8 mouse cellular contexts compared by ENCODE assay signal in genomic region chr3:145964473-145964872, GRCm38 (mm10). TPM values are rescaled to one million over a fixed set of nuclear protein-coding genes. Genes with fewer than 3 reads are reported as not detected.
DNase-seq lines count a peak whose midpoint lies in the region; ATAC-seq and TF ChIP-seq lines count a peak whose summit lies in the region.

No protein-coding gene starts in this region.

- H3K27me3 ChIP-seq in MEL (ENCODE audit: control insufficient read depth in 1 of 2, insufficient read depth in 2 of 2, low read length in 2 of 2), result no peaks in the 10 kb centered on the region
- peaks cover 19% of the 10 kb centered on the region for H3K27me3 ChIP-seq in forebrain, embryonic 11.5 days (ENCODE audit: control insufficient read depth, insufficient read depth, low read length)
- peaks cover 25% of the 10 kb centered on the region for H3K27me3 ChIP-seq in hindbrain, embryonic 15.5 days
- H3K27me3 ChIP-seq in liver, embryonic 12.5 days (replicated peaks), result peaks cover 29% of the 10 kb centered on the region

- H3K27ac ChIP-seq in MEL (ENCODE audit: control insufficient read depth, low read depth, low read length), result no peak overlapping the region
- no peak overlapping the region for H3K27ac ChIP-seq in forebrain, embryonic 11.5 days (ENCODE audit: low read depth, low read length)
- H3K27ac ChIP-seq in hindbrain, embryonic 15.5 days (replicated peaks), result no peak overlapping the region
- peak overlapping the region; percentile 53 for H3K27ac ChIP-seq in liver, embryonic 12.5 days

- ATAC-seq in forebrain, embryonic 11.5 days (replicated peaks; ENCODE audit: low FRiP score), result peak; percentile 45; the same call in 1 of the 2 replicates
- no peak for ATAC-seq in hindbrain, embryonic 15.5 days (ENCODE audit: low FRiP score, low read depth)
- ATAC-seq in liver, embryonic 12.5 days, result peak; percentile 73

- TF ChIP-seq EP300 in MEL (IDR thresholded peaks at IDR 0.05; ENCODE audit: low read depth in 1 of 2, low read length in 2 of 2), result peak; percentile 67 to 72

- 8% methylated on average over 10 of the region's 10 CpGs for WGBS in forebrain, embryonic 11.5 days
- 16% methylated on average over 10 of the region's 10 CpGs for WGBS in hindbrain, embryonic 15.5 days
- 10% methylated on average over 10 of the region's 10 CpGs for WGBS in liver, embryonic 12.5 days (ENCODE audit: insufficient replicate concordance)

- peak overlapping the region; percentile 43; the same call in 1 of the 2 replicates for H3K4me2 ChIP-seq in forebrain, embryonic 11.5 days (ENCODE audit: low read depth, low read length, severe bottlenecking)
- H3K4me2 ChIP-seq in hindbrain, embryonic 15.5 days, result peak overlapping the region; percentile 35
- H3K4me2 ChIP-seq in liver, embryonic 12.5 days, result peak overlapping the region; percentile 46

- no peak for TF ChIP-seq CTCF in MEL (IDR thresholded peaks at IDR 0.05 in 2 of 3, conservative IDR thresholded peaks at IDR 0.05 in 1 of 3; ENCODE audit: control insufficient read depth in 1 of 3, insufficient read depth in 1 of 3, low read depth in 2 of 3, low read length in 3 of 3, poor library complexity in 1 of 3, severe bottlenecking in 1 of 3)

- DNase-seq in MEL (ENCODE audit: low read depth, low spot score), result peak; percentile 61
- DNase-seq in forebrain, embryonic 11.5 days (ENCODE audit: low spot score), result peak; percentile 63
- DNase-seq in neural tube, embryonic 10.5 days (ENCODE audit: extremely low spot score, low spot score), result peak; percentile 47
- DNase-seq in right cerebral cortex, adult 18-20 months, result no peak
- DNase-seq in thymus, postnatal 36 days, result no peak
- DNase-seq in layer of hippocampus, adult 9-10 months (ENCODE audit: low spot score), result no peak

- peaks cover 0 to 11% of the 10 kb centered on the region in 2 experiments; a peak in 3 of 4 replicates for H3K4me1 ChIP-seq in MEL (ENCODE audit: control insufficient read depth in 1 of 2, insufficient read depth in 2 of 2, low read length in 2 of 2)
- H3K4me1 ChIP-seq in forebrain, embryonic 11.5 days (replicated peaks; ENCODE audit: control insufficient read depth, insufficient read depth, low read length), result peaks cover 4% of the 10 kb centered on the region; the same call in 1 of the 2 replicates
- H3K4me1 ChIP-seq in hindbrain, embryonic 15.5 days (replicated peaks), result peaks cover 18% of the 10 kb centered on the region
- peaks cover 23% of the 10 kb centered on the region for H3K4me1 ChIP-seq in liver, embryonic 12.5 days

- peaks cover 0 to 5% of the 10 kb centered on the region in 2 experiments; a peak in 2 of 4 replicates for H3K36me3 ChIP-seq in MEL (ENCODE audit: control insufficient read depth in 1 of 2, insufficient read depth in 2 of 2, low read length in 2 of 2)
- no peaks in the 10 kb centered on the region for H3K36me3 ChIP-seq in forebrain, embryonic 11.5 days (ENCODE audit: control insufficient read depth, insufficient read depth, low read length)
- no peaks in the 10 kb centered on the region for H3K36me3 ChIP-seq in hindbrain, embryonic 15.5 days
- H3K36me3 ChIP-seq in liver, embryonic 12.5 days, result no peaks in the 10 kb centered on the region

- no peak for TF ChIP-seq RAD21 in MEL (IDR thresholded peaks at IDR 0.05; ENCODE audit: low read depth, low read length)

- H3K4me3 ChIP-seq in MEL (ENCODE audit: control insufficient read depth in 1 of 2, insufficient read depth in 1 of 2, low read depth in 2 of 2, low read length in 2 of 2), result peak overlapping the region; percentile 31 to 39; a peak in 3 of 4 replicates
- no peak overlapping the region for H3K4me3 ChIP-seq in forebrain, embryonic 11.5 days (ENCODE audit: low read depth, low read length)
- no peak overlapping the region for H3K4me3 ChIP-seq in hindbrain, embryonic 15.5 days
- H3K4me3 ChIP-seq in liver, embryonic 12.5 days, result peak overlapping the region; percentile 11; the same call in 1 of the 2 replicates

- no peak for TF ChIP-seq POLR2A in MEL (IDR thresholded peaks at IDR 0.05; ENCODE audit: control insufficient read depth in 1 of 2, insufficient read depth in 1 of 2, low read depth in 1 of 2, low read length in 2 of 2, poor library complexity in 1 of 2)

- no peak overlapping the region for H3K9ac ChIP-seq in MEL (ENCODE audit: control insufficient read depth, low read depth, low read length, poor library complexity, severe bottlenecking)
- H3K9ac ChIP-seq in forebrain, embryonic 11.5 days (ENCODE audit: low read length), result no peak overlapping the region
- H3K9ac ChIP-seq in hindbrain, embryonic 15.5 days, result no peak overlapping the region
- no peak overlapping the region for H3K9ac ChIP-seq in liver, embryonic 12.5 days

- no peaks in the 10 kb centered on the region for H3K9me3 ChIP-seq in MEL (replicated peaks; ENCODE audit: insufficient read depth, low read length)
- no peaks in the 10 kb centered on the region for H3K9me3 ChIP-seq in forebrain, embryonic 11.5 days (ENCODE audit: control insufficient read depth, low read length)
- H3K9me3 ChIP-seq in hindbrain, embryonic 15.5 days, result no peaks in the 10 kb centered on the region
- no peaks in the 10 kb centered on the region for H3K9me3 ChIP-seq in liver, embryonic 12.5 days (replicated peaks)

- no peaks in the 10 kb centered on the region for H3K79me2 ChIP-seq in MEL (ENCODE audit: control insufficient read depth, insufficient read depth, low read length, poor library complexity)

TF ChIP-seq in MEL, 35 proteins besides CTCF, POLR2A, EP300 and RAD21:
- no peak for TF ChIP-seq NELFE (IDR thresholded peaks at IDR 0.05; ENCODE audit: low read depth, low read length)
- TF ChIP-seq MEF2A (IDR thresholded peaks at IDR 0.05; ENCODE audit: extremely low read depth, insufficient replicate concordance, low read depth, low read length, poor library complexity, severe bottlenecking), result no peak
- TF ChIP-seq RCOR1 (IDR thresholded peaks at IDR 0.05; ENCODE audit: low read depth, low read length), result peak; percentile 41; the same call in 1 of the 2 replicates
- TF ChIP-seq POLR2AphosphoS2 (IDR thresholded peaks at IDR 0.05; ENCODE audit: low read length), result no peak
- TF ChIP-seq TAL1 (IDR thresholded peaks at IDR 0.05; ENCODE audit: low read length), result peak; percentile 87
- TF ChIP-seq POLR2AphosphoS5 (IDR thresholded peaks at IDR 0.05; ENCODE audit: borderline replicate concordance, low read depth, low read length), result no peak
- TF ChIP-seq SIN3A (IDR thresholded peaks at IDR 0.05; ENCODE audit: low read length), result no peak
- no peak for TF ChIP-seq MAFK (IDR thresholded peaks at IDR 0.05; ENCODE audit: borderline replicate concordance, low read depth, low read length)
- 0 out of 2 replicates have a peak, but pooled peaks have one; percentile 23 for TF ChIP-seq ZNF384 (IDR thresholded peaks at IDR 0.05; ENCODE audit: low read depth, low read length)
- TF ChIP-seq E2F4 (IDR thresholded peaks at IDR 0.05; ENCODE audit: borderline replicate concordance, low read depth, low read length), result no peak
- TF ChIP-seq USF1 (IDR thresholded peaks at IDR 0.05; ENCODE audit: low read depth, low read length), result no peak
- TF ChIP-seq ZKSCAN1 (IDR thresholded peaks at IDR 0.05; ENCODE audit: low read depth, low read length), result no peak
- no peak for TF ChIP-seq MXI1 (IDR thresholded peaks at IDR 0.05; ENCODE audit: low read depth, low read length)
- no peak for TF ChIP-seq GABPA (IDR thresholded peaks at IDR 0.05; ENCODE audit: low read depth, low read length)
- peak; percentile 90 for TF ChIP-seq TCF12 (IDR thresholded peaks at IDR 0.05; ENCODE audit: low read depth, low read length)
- peak; percentile 68 for TF ChIP-seq GATA1 (IDR thresholded peaks at IDR 0.05; ENCODE audit: low read depth, low read length)
- TF ChIP-seq ETS1 (IDR thresholded peaks at IDR 0.05; ENCODE audit: low read depth, low read length), result peak; percentile 67
- no peak for TF ChIP-seq TBP (IDR thresholded peaks at IDR 0.05; ENCODE audit: low read depth, low read length)
- no peak for TF ChIP-seq ZMIZ1 (IDR thresholded peaks at IDR 0.05; ENCODE audit: low read depth, low read length)
- TF ChIP-seq MYB (IDR thresholded peaks at IDR 0.05; ENCODE audit: low read depth, low read length), result no peak
- TF ChIP-seq MAX (IDR thresholded peaks at IDR 0.05; ENCODE audit: low read length), result no peak
- TF ChIP-seq HCFC1 (IDR thresholded peaks at IDR 0.05; ENCODE audit: low read depth, low read length), result no peak
- no peak for TF ChIP-seq SMC3 (IDR thresholded peaks at IDR 0.05; ENCODE audit: low read depth, low read length)

RNA-seq across cellular contexts. Expression of gene Syde2, which starts 23.2 kb away (rescaled TPM):
- total RNA-seq in MEL (2012; rRNA removed), result 24.1 and 25.4 TPM in 2 replicates
- polyA plus RNA-seq in MEL (2012; ENCODE audit: insufficient read depth in 1 of 2, insufficient read length in 2 of 2, low read depth in 1 of 2, low replicate concordance in 2 of 2, missing spikeins in 1 of 2), result 10 to 100 TPM in 1 of 2 experiments, not detected in 1; 12.4 TPM
- 1.6 and 2.0 TPM in 2 replicates for polyA plus RNA-seq in forebrain, embryonic 11.5 days (2014; fragmentation: Nextera tagmentation; extraction: Ambion mirVana)
- 0.34 and 0.54 TPM in 2 replicates for polyA plus RNA-seq in hindbrain, embryonic 15.5 days (2015; fragmentation: Nextera tagmentation; extraction: Ambion mirVana)
- 1.3 and 1.4 TPM in 2 replicates for polyA plus RNA-seq in liver, embryonic 12.5 days (2016; fragmentation: Nextera tagmentation; extraction: Ambion mirVana)

RNA-seq across cellular contexts. Expression of gene 2410004B18Rik, which starts 26.7 kb away (rescaled TPM):
- 32.1 and 32.3 TPM in 2 replicates for total RNA-seq in MEL (2012; rRNA removed)
- polyA plus RNA-seq in MEL (2012; ENCODE audit: insufficient read depth in 1 of 2, insufficient read length in 2 of 2, low read depth in 1 of 2, low replicate concordance in 2 of 2, missing spikeins in 1 of 2), result 10 to 100 TPM in 1 of 2 experiments, not detected in 1; 42.3 TPM
- polyA plus RNA-seq in forebrain, embryonic 11.5 days (2014; fragmentation: Nextera tagmentation; extraction: Ambion mirVana), result 57.6 and 59.5 TPM in 2 replicates
- 81.0 and 84.4 TPM in 2 replicates for polyA plus RNA-seq in hindbrain, embryonic 15.5 days (2015; fragmentation: Nextera tagmentation; extraction: Ambion mirVana)
- polyA plus RNA-seq in liver, embryonic 12.5 days (2016; fragmentation: Nextera tagmentation; extraction: Ambion mirVana), result 25.6 and 27.4 TPM in 2 replicates

RNA-seq across cellular contexts. Expression of gene Bcl10, which starts 41.9 kb away (rescaled TPM):
- 25.0 and 28.0 TPM in 2 replicates for total RNA-seq in MEL (2012; rRNA removed)
- polyA plus RNA-seq in MEL (2012; ENCODE audit: insufficient read depth in 1 of 2, insufficient read length in 2 of 2, low read depth in 1 of 2, low replicate concordance in 2 of 2, missing spikeins in 1 of 2), result 10 to 100 TPM in 1 of 2 experiments, not detected in 1; 30.4 TPM
- polyA plus RNA-seq in forebrain, embryonic 11.5 days (2014; fragmentation: Nextera tagmentation; extraction: Ambion mirVana), result 52.0 and 55.4 TPM in 2 replicates
- 32.3 and 34.8 TPM in 2 replicates for polyA plus RNA-seq in hindbrain, embryonic 15.5 days (2015; fragmentation: Nextera tagmentation; extraction: Ambion mirVana)
- 25.0 and 26.0 TPM in 2 replicates for polyA plus RNA-seq in liver, embryonic 12.5 days (2016; fragmentation: Nextera tagmentation; extraction: Ambion mirVana)

Comparison
In these comparisons a context has a peak if more than half of its experiments do, and no peak if none do; other contexts are left out.
1. DNase-seq: peak in MEL (single experiment), forebrain, embryonic 11.5 days (single experiment) and neural tube, embryonic 10.5 days (single experiment); none in right cerebral cortex, adult 18-20 months (single experiment), thymus, postnatal 36 days (0 of 2) and layer of hippocampus, adult 9-10 months (single experiment).
2. H3K4me3 ChIP-seq: peak in MEL (2 of 2) and liver, embryonic 12.5 days (single experiment); none in forebrain, embryonic 11.5 days (single experiment) and hindbrain, embryonic 15.5 days (single experiment).
3. Peak in every context shown above with its lines, with median percentiles within 50 percentile points of each other: H3K4me2 ChIP-seq.